Mouse (Mus musculus): ENCODE data around the gene Zfp354c. TPM values are rescaled to one million over a fixed set of nuclear protein-coding genes. Genes with fewer than 3 reads are reported as not detected.
A peak's percentile ranks its signal among the peaks of the same experiment; 100 is the strongest.

Zfp354c gene
- 24.6 and 28.6 TPM in 2 replicates for polyA plus RNA-seq (2016; fragmentation: Nextera tagmentation; extraction: Ambion mirVana)

GRCm38 (mm10) chr11:50827010-50827953 lies at the start of gene Zfp354c:
Gene Zfp354c (minus strand): TSS chr11:50827724.
- Histone ChIP-seq H3K9me3 (0 out of 2 replicates have a peak, but pooled peaks cover 2% of the 10 kb centered on the region), H3K27ac (peak within 1 kb of the TSS; percentile 97), H3K4me3 (peak within 1 kb of the TSS; percentile 88), H3K27me3 (ENCODE audit: insufficient read depth, poor library complexity, severe bottlenecking) (no peaks in the 10 kb centered on the region), H3K36me3 (peaks cover 41% of the 10 kb centered on the region), H3K4me1 (replicated peaks) (peaks cover 13% of the 10 kb centered on the region)
- peak; percentile 89 for DNase-seq (ENCODE audit: low spot score)
- WGBS: 1% methylated on average over 45 of the region's 45 CpGs

GRCm38 (mm10) chr11:50850989-50851601 lies 23.6 kb upstream of the Zfp354c start:
- peak overlapping the region; percentile 60 for H3K4me3 ChIP-seq
- H3K36me3 ChIP-seq: no peaks in the 10 kb centered on the region
- H3K27ac ChIP-seq: no peak overlapping the region
- H3K9me3 ChIP-seq: peaks cover 7% of the 10 kb centered on the region; the same call in 1 of the 2 replicates
- WGBS: under 1% methylated on average over 72 of the region's 72 CpGs
- H3K27me3 ChIP-seq (ENCODE audit: insufficient read depth, poor library complexity, severe bottlenecking): peaks cover 70% of the 10 kb centered on the region
- peak; percentile 41 for DNase-seq (ENCODE audit: low spot score)
- H3K4me1 ChIP-seq (replicated peaks): peaks cover 27% of the 10 kb centered on the region

GRCm38 (mm10) chr11:50850177-50850735 lies 22.7 kb upstream of the Zfp354c start, which contains the start of gene Grm6:
Gene Grm6 (plus strand): TSS chr11:50850685.
- Histone ChIP-seq H3K27ac (no peak within 1 kb of the TSS), H3K4me3 (peak within 1 kb of the TSS; percentile 60), H3K27me3 (ENCODE audit: insufficient read depth, poor library complexity, severe bottlenecking) (peaks cover 70% of the 10 kb centered on the region), H3K36me3 (no peaks in the 10 kb centered on the region), H3K9me3 (peaks cover 7% of the 10 kb centered on the region; the same call in 1 of the 2 replicates), H3K4me1 (replicated peaks) (peaks cover 27% of the 10 kb centered on the region)
- peak; percentile 19 for DNase-seq (ENCODE audit: low spot score)
- WGBS: 2% methylated on average over 11 of the region's 11 CpGs

- Histone ChIP-seq H3K27me3 (ENCODE audit: insufficient read depth, poor library complexity, severe bottlenecking) (peaks cover 70% of the 10 kb centered on the region), H3K36me3 (no peaks in the 10 kb centered on the region), H3K4me1 (replicated peaks) (peaks cover 27% of the 10 kb centered on the region), H3K4me3 (no peak overlapping the region), H3K27ac (no peak overlapping the region), H3K9me3 (peaks cover 7% of the 10 kb centered on the region; the same call in 1 of the 2 replicates)
- no peak for DNase-seq (ENCODE audit: low spot score)
- WGBS: 8% methylated on average over 10 of the region's 10 CpGs
Measured at GRCm38 (mm10) chr11:50849310-50849709, 21.8 kb upstream of the Zfp354c start.

GRCm38 (mm10) chr11:50848520-50849137 lies 21.1 kb upstream of the Zfp354c start:
- H3K27me3 ChIP-seq (ENCODE audit: insufficient read depth, poor library complexity, severe bottlenecking): peaks cover 66% of the 10 kb centered on the region
- DNase-seq (ENCODE audit: low spot score): no peak
- H3K9me3 ChIP-seq: peaks cover 7% of the 10 kb centered on the region; the same call in 1 of the 2 replicates
- 47% methylated on average over 3 of the region's 3 CpGs for WGBS
- H3K4me1 ChIP-seq (replicated peaks): peaks cover 27% of the 10 kb centered on the region
- H3K4me3 ChIP-seq: no peak overlapping the region
- no peaks in the 10 kb centered on the region for H3K36me3 ChIP-seq
- H3K27ac ChIP-seq: no peak overlapping the region

- no peak for DNase-seq (ENCODE audit: low spot score)
- Histone ChIP-seq H3K36me3 (no peaks in the 10 kb centered on the region), H3K27me3 (ENCODE audit: insufficient read depth, poor library complexity, severe bottlenecking) (peaks cover 53% of the 10 kb centered on the region), H3K27ac (no peak overlapping the region), H3K4me3 (no peak overlapping the region), H3K4me1 (replicated peaks) (peaks cover 24% of the 10 kb centered on the region), H3K9me3 (peaks cover 7% of the 10 kb centered on the region; the same call in 1 of the 2 replicates)
- WGBS: 74% methylated on average over 5 of the region's 5 CpGs
Measured at GRCm38 (mm10) chr11:50847047-50847446, 19.5 kb upstream of the Zfp354c start.

- Histone ChIP-seq H3K36me3 (no peaks in the 10 kb centered on the region), H3K27me3 (ENCODE audit: insufficient read depth, poor library complexity, severe bottlenecking) (peaks cover 42% of the 10 kb centered on the region), H3K4me1 (replicated peaks) (peaks cover 18% of the 10 kb centered on the region), H3K4me3 (no peak overlapping the region), H3K27ac (no peak overlapping the region), H3K9me3 (peaks cover 7% of the 10 kb centered on the region; the same call in 1 of the 2 replicates)
- WGBS: 89% methylated on average over 3 of the region's 3 CpGs
- no peak for DNase-seq (ENCODE audit: low spot score)
Measured at GRCm38 (mm10) chr11:50845951-50846350, 18.4 kb upstream of the Zfp354c start.

GRCm38 (mm10) chr11:50841023-50841735 lies 13.7 kb upstream of the Zfp354c start, which contains the start of gene Zfp879:
Gene Zfp879 (minus strand): TSS chr11:50841552.
- Histone ChIP-seq H3K36me3 (no peaks in the 10 kb centered on the region), H3K4me3 (peak within 1 kb of the TSS; percentile 54), H3K27ac (peak within 1 kb of the TSS; percentile 85), H3K9me3 (no peaks in the 10 kb centered on the region), H3K27me3 (ENCODE audit: insufficient read depth, poor library complexity, severe bottlenecking) (0 out of 2 replicates have a peak, but pooled peaks cover 3% of the 10 kb centered on the region), H3K4me1 (replicated peaks) (peaks cover 11% of the 10 kb centered on the region)
- WGBS: 24% methylated on average over 22 of the region's 22 CpGs
- peak; percentile 91 for DNase-seq (ENCODE audit: low spot score)

- Histone ChIP-seq H3K4me1 (replicated peaks) (peaks cover 4% of the 10 kb centered on the region), H3K9me3 (peaks cover 15% of the 10 kb centered on the region; the same call in 1 of the 2 replicates), H3K27me3 (ENCODE audit: insufficient read depth, poor library complexity, severe bottlenecking) (no peaks in the 10 kb centered on the region), H3K27ac (no peak overlapping the region), H3K4me3 (no peak overlapping the region), H3K36me3 (peaks cover 23% of the 10 kb centered on the region)
- WGBS: 91% methylated on average over 4 of the region's 4 CpGs
- DNase-seq (ENCODE audit: low spot score): no peak
Measured at GRCm38 (mm10) chr11:50835727-50836126, 8.2 kb upstream of the Zfp354c start.

- peak overlapping the region; percentile 88 for H3K4me3 ChIP-seq
- peaks cover 13% of the 10 kb centered on the region for H3K4me1 ChIP-seq (replicated peaks)
- no peak overlapping the region for H3K27ac ChIP-seq
- DNase-seq (ENCODE audit: low spot score): no peak
- H3K36me3 ChIP-seq: peaks cover 48% of the 10 kb centered on the region
- no peaks in the 10 kb centered on the region for H3K27me3 ChIP-seq (ENCODE audit: insufficient read depth, poor library complexity, severe bottlenecking)
- WGBS: 70% methylated on average over 2 of the region's 2 CpGs
- no peaks in the 10 kb centered on the region for H3K9me3 ChIP-seq
Measured at GRCm38 (mm10) chr11:50826214-50826613, 1.3 kb downstream of the Zfp354c start.

- DNase-seq (ENCODE audit: low spot score): no peak
- peaks cover 100% of the 10 kb centered on the region for H3K36me3 ChIP-seq
- no peaks in the 10 kb centered on the region for H3K27me3 ChIP-seq (ENCODE audit: insufficient read depth, poor library complexity, severe bottlenecking)
- WGBS: 97% methylated on average over 4 of the region's 4 CpGs
- peaks cover 69% of the 10 kb centered on the region for H3K9me3 ChIP-seq
- H3K4me3 ChIP-seq: no peak overlapping the region
- H3K27ac ChIP-seq: no peak overlapping the region
- H3K4me1 ChIP-seq (replicated peaks): no peaks in the 10 kb centered on the region
Measured at GRCm38 (mm10) chr11:50814233-50814632, 13.3 kb downstream of the Zfp354c start.

Measured in hindbrain, embryonic 10.5 days (tissue).